Mouse (Mus musculus) cortical plate, adult 2 months (tissue): ENCODE results near the gene Sipa1l2.

Experiments used
- CTCF ChIP-seq: fragments of 200-500 bp; IDR thresholded peaks from 2 replicates; pipeline ENCODE4 v1.5.1; 2011; ENCODE audit warnings: mild to moderate bottlenecking, control low read depth, low read length; ENCODE audit not compliant: insufficient read depth; ENCODE audit errors: extremely low read depth
- POLR2A ChIP-seq: fragments of 200-500 bp; IDR thresholded peaks from 2 replicates; pipeline ENCODE4 v1.6.1; 2011; ENCODE audit warnings: mild to moderate bottlenecking, low read length, control low read depth; ENCODE audit not compliant: insufficient read depth; ENCODE audit errors: extremely low read depth

GRCm38 (mm10) chr8:125584276-125584675, 14.7 kb upstream of the Sipa1l2 start:
- TF ChIP-seq CTCF (no peak), POLR2A (no peak)
